Mouse (Mus musculus) midbrain, embryonic 13.5 days (tissue): ENCODE data around the gene Depp1. TPM values are rescaled to one million over a fixed set of nuclear protein-coding genes. Genes with fewer than 3 reads are reported as not detected.

ENCODE experiments used
- ATAC-seq: fragments of 200-750 bp; cut with Nextera tagmentation; 2 replicates; pipeline ENCODE4 v1.8.0; 2017; ENCODE audit warnings: mild to moderate bottlenecking, moderate TSS enrichment, moderate library complexity
- H3K27ac ChIP-seq: fragments of 300-500 bp; sonication (generic); 2 replicates; pipeline ENCODE4 v1.5.1; 2015; ENCODE audit warnings: inconsistent platforms, mild to moderate bottlenecking, moderate library complexity
- H3K27me3 ChIP-seq: fragments of 300-500 bp; sonication (generic); 2 replicates; pipeline ENCODE4 v1.6.1; 2015; ENCODE audit warnings: mild to moderate bottlenecking, inconsistent platforms
- H3K36me3 ChIP-seq: fragments of 300-500 bp; sonication (generic); 2 replicates; pipeline ENCODE4 v1.6.1; 2015; ENCODE audit warnings: mild to moderate bottlenecking, inconsistent platforms
- H3K4me1 ChIP-seq: fragments of 300-500 bp; sonication (generic); replicated peaks from 2 replicates; pipeline ENCODE4 v1.6.1; 2015; ENCODE audit warnings: inconsistent platforms
- H3K4me2 ChIP-seq: fragments of 300-500 bp; sonication (generic); replicated peaks from 2 replicates; pipeline ENCODE4 v1.6.1; 2015; ENCODE audit warnings: moderate library complexity, mild to moderate bottlenecking, inconsistent platforms
- H3K4me3 ChIP-seq: fragments of 300-500 bp; sonication (generic); replicated peaks from 2 replicates; pipeline ENCODE4 v1.5.1; 2015; ENCODE audit warnings: mild to moderate bottlenecking, inconsistent platforms
- H3K9ac ChIP-seq: fragments of 300-500 bp; sonication (generic); replicated peaks from 2 replicates; pipeline ENCODE4 v1.6.1; 2015; ENCODE audit warnings: mild to moderate bottlenecking, inconsistent platforms
- H3K9me3 ChIP-seq: fragments of 300-500 bp; sonication (generic); 2 replicates; pipeline ENCODE4 v1.6.1; 2016; ENCODE audit warnings: mild to moderate bottlenecking, inconsistent platforms
- WGBS: fragments of 180-500 bp; shearing (Covaris S2); methylation state at CpG from one replicate; pipeline ENCODE4 v1.1.7; 2015; 5-methylcytosine and 5-hydroxymethylcytosine counted together
- polyA plus RNA-seq: library from polyadenylated mRNA; unstranded; fragments of >200 nt; fragmentation: Nextera tagmentation; extraction: Ambion mirVana; gene quantifications from 2 replicates; pipeline ENCODE4 v1.2.1, GENCODE M21; 2015

The Depp1 gene
- polyA plus RNA-seq, 1 experiment from 2014 or later: 6.0 TPM

DNA sequence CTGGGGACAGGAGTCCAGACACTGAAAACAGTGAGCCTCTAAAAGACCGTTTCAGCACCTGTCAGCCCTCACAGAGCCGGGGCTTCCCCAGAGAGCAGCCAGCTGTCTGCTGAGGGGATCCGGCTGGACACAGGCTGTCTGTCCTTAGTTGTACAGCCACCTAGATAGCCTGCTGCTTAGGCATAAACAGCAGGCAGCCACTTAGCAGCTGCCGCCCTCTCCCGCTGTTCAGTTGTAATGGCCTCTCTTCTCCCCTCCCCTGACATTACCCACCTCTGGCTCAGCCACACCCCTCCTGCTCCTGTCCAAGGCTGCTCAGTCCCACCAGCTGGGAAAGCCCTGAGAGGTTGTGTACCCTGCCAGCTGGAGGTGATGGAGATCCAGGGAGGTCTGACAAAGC, 20.6 kb downstream of the Depp1 start:
- Histone ChIP-seq H3K4me2 (peak overlapping the region; percentile 93), H3K4me1 (peaks cover 75% of the 10 kb centered on the region), H3K9ac (peak overlapping the region; percentile 25; the same call in 1 of the 2 replicates), H3K36me3 (no peaks in the 10 kb centered on the region), H3K4me3 (0 out of 2 replicates have a peak overlapping the region, but pooled peaks have one; percentile 4), H3K9me3 (no peaks in the 10 kb centered on the region), H3K27me3 (peaks cover 2% of the 10 kb centered on the region; the same call in 1 of the 2 replicates), H3K27ac (peak overlapping the region; percentile 75)
- ATAC-seq: peak; percentile 44
- WGBS: 0% methylated on average over 5 of the region's 5 CpGs

DNA sequence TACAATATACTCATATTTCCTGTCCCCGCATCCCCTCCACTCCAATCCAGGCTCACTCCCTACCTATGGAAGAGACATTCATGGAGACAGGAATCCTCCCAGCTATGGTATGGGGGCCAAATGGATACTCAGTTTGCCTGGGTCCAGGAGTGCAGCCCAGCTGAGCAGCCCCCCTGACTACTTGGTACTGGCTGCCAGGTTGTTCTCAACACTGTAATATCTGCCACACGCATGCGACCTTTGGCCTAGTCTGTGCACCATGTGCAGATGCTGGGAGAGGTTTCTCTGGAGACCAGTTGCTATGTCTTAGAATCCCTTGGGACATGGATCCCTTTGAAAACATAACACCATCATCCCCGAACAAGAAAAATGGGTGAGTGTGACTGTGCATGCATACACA, 21.4 kb downstream of the Depp1 start:
- Histone ChIP-seq H3K4me2 (peak overlapping the region; percentile 93), H3K27ac (no peak overlapping the region; the same call in 1 of the 2 replicates), H3K4me3 (no peak overlapping the region), H3K36me3 (no peaks in the 10 kb centered on the region), H3K4me1 (peaks cover 69% of the 10 kb centered on the region), H3K27me3 (peaks cover 2% of the 10 kb centered on the region; the same call in 1 of the 2 replicates), H3K9me3 (no peaks in the 10 kb centered on the region), H3K9ac (no peak overlapping the region)
- no peak for ATAC-seq
- WGBS: 70% methylated on average over 4 of the region's 4 CpGs

DNA sequence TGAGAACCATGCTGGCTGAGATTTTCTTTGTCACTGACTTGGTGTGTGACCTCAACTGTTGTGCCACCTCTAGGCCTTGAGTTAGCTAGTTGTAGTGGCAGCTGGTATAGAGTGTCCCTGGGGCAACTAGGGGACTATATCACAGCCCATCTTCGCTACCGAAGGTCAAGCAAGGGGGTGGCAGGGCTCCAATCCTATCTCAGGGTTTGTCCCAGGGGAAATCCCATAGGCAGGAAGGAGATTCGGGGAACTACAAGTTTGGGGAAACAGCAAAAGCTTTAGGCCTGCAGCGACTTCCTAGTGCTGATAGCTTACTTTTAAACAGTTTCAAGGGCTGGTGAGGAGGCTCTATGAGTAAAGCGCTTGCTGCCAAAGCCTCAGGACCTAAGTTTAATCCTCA, 21.9 kb downstream of the Depp1 start:
- no peak for ATAC-seq
- no peaks in the 10 kb centered on the region for H3K9me3 ChIP-seq
- H3K4me1 ChIP-seq: peaks cover 64% of the 10 kb centered on the region
- H3K27ac ChIP-seq: peak overlapping the region; percentile 30; the same call in 1 of the 2 replicates
- H3K9ac ChIP-seq: no peak overlapping the region; the same call in 1 of the 2 replicates
- H3K4me3 ChIP-seq: peak overlapping the region; percentile 59
- peaks cover 2% of the 10 kb centered on the region; the same call in 1 of the 2 replicates for H3K27me3 ChIP-seq
- no peaks in the 10 kb centered on the region for H3K36me3 ChIP-seq
- peak overlapping the region; percentile 93 for H3K4me2 ChIP-seq
- WGBS: 61% methylated on average over 5 of the region's 5 CpGs

DNA sequence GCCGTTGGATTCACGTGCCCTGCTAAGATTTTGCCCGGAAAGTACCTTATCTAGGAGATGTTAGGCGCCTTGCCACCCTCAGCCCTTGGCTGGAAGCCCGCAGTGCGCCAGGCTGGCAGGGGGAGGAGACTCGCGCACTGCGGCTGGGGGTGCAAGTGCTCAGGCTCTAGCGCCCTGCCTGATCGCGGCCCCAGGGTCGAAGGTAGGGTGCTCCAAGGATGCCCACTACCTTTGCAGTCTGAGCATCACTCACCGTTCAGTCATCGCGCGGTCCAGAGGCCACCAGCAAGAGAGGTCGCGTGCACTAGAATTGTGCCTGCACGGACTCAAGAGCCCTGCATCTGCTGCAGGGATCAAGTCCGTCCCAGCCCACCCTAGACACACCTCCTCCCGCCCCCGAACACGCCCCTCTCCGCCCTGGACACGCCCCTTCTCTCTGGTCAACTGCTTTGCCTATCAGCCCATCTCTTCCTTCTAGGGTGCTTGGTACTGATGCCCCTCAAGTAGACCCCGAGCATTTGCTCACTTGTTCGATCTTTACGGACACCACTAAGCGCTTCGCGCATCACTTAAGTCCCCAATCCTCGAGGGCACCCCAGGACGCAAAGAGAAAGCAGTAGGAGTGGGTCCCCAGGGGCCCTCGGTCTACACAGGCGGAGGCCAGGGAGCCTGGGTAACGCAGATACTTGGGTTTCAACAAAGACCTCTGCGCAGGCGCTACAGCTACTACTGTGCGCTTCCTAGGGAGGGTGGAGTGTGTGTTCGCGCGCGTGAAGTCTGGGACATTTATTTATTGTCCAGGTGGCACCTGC, 23.3 kb downstream of the Depp1 start, which contains the start of gene Rassf4:
Gene Rassf4, minus strand, starts transcription at position 482 of the 812 bp plus-strand sequence.
- peaks cover 2% of the 10 kb centered on the region; the same call in 1 of the 2 replicates for H3K27me3 ChIP-seq
- peak within 1 kb of the TSS; percentile 59 for H3K4me3 ChIP-seq
- no peaks in the 10 kb centered on the region for H3K9me3 ChIP-seq
- H3K36me3 ChIP-seq: no peaks in the 10 kb centered on the region
- peak; percentile 89 for ATAC-seq
- WGBS: under 1% methylated on average over 44 of the region's 44 CpGs
- peak within 1 kb of the TSS; percentile 67 for H3K9ac ChIP-seq
- H3K4me2 ChIP-seq: peak within 1 kb of the TSS; percentile 93
- peaks cover 56% of the 10 kb centered on the region for H3K4me1 ChIP-seq
- peak within 1 kb of the TSS; percentile 53 for H3K27ac ChIP-seq

DNA sequence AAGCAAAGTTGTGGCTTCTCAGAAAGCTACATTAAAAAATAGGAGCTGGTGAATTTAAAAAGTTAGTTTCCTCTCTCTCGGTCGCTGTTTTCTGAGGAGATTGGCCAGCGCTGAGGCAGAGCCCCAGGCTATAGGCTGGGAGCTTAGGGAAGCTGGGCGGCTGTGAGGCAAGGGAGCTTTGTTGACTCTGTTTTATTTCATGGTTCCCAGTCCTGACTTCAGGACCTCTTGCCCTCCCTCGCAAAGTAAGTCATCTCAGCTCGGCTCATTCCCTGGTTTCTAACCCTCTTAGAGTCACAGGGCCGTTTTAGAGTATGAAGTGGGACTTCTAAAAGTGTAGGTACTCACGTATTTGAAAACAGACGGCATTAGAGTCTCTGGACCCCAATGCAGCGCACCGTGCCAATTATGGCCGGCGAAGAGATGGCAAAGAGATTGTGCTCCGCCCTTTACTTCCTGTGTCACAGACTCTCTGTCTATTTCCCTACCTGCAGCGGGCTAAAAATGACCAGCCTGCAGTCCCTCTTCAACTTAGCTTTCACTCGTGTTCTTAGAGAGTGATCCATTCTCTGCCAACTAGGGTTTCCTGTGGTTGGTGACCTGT, 24.0 kb downstream of the Depp1 start:
- Histone ChIP-seq H3K36me3 (no peaks in the 10 kb centered on the region), H3K4me2 (peak overlapping the region; percentile 93), H3K9me3 (no peaks in the 10 kb centered on the region), H3K27ac (peak overlapping the region; percentile 53), H3K4me3 (peak overlapping the region; percentile 59), H3K4me1 (peaks cover 49% of the 10 kb centered on the region), H3K27me3 (peaks cover 2% of the 10 kb centered on the region; the same call in 1 of the 2 replicates), H3K9ac (peak overlapping the region; percentile 67)
- 23% methylated on average over 16 of the region's 16 CpGs for WGBS
- ATAC-seq: no peak

DNA sequence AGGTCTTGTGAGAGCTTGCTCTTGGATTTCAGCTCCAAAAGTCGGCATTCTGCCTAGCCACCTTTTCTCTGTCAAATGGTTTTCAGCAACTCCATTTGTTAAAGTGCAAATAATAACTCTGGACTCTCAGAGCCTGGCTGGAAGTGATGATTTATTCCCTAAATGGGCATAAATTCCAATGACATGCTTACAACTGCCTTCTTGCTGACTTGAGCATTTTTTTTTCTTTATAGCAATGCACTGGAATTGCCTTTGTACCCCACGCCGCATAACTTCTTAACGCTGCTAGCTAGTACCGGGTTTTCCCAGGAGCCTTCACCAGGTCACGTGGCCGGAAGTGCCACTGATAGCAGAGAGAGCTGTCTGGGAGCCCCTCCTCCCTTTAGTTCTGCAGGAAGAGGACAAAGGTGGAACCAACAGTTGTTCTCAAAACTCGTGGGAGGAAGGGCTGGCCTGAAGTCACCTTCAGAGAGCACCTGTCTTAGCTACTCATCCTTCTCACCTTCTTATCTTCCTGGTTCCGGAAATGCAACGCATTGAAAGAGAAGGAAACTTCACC, 26.0 kb downstream of the Depp1 start:
- no peak overlapping the region for H3K9ac ChIP-seq
- no peak for ATAC-seq
- no peak overlapping the region for H3K4me3 ChIP-seq
- 83% methylated on average over 10 of the region's 10 CpGs for WGBS
- H3K27ac ChIP-seq: no peak overlapping the region
- H3K36me3 ChIP-seq: no peaks in the 10 kb centered on the region
- H3K4me1 ChIP-seq: peaks cover 29% of the 10 kb centered on the region
- no peaks in the 10 kb centered on the region for H3K9me3 ChIP-seq
- peaks cover 2% of the 10 kb centered on the region; the same call in 1 of the 2 replicates for H3K27me3 ChIP-seq
- H3K4me2 ChIP-seq: no peak overlapping the region

DNA sequence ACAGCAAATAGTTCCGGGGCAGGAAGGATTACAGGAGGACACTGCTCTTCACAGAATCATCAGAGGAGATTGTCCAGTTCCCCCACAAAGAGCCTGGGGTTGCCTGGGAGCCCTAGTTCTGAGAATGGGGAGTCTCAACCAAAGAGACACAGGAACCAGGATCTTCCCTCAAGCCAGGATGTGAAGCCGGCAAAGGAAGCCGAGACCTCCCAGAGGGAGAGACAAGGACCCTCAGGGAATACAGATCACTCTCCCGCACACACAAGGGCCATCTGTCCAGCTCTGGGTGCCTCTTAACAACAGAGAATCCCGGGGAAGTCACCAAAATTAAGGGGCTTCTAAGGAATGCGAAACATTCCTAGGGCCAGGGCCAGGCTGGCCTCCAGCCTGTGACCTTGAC, 26.9 kb downstream of the Depp1 start:
- Histone ChIP-seq H3K27me3 (peaks cover 1% of the 10 kb centered on the region; the same call in 1 of the 2 replicates), H3K9ac (no peak overlapping the region), H3K4me1 (peaks cover 20% of the 10 kb centered on the region), H3K4me2 (no peak overlapping the region), H3K4me3 (no peak overlapping the region), H3K9me3 (no peaks in the 10 kb centered on the region), H3K36me3 (no peaks in the 10 kb centered on the region), H3K27ac (no peak overlapping the region)
- no peak for ATAC-seq
- WGBS: 66% methylated on average over 6 of the region's 6 CpGs

DNA sequence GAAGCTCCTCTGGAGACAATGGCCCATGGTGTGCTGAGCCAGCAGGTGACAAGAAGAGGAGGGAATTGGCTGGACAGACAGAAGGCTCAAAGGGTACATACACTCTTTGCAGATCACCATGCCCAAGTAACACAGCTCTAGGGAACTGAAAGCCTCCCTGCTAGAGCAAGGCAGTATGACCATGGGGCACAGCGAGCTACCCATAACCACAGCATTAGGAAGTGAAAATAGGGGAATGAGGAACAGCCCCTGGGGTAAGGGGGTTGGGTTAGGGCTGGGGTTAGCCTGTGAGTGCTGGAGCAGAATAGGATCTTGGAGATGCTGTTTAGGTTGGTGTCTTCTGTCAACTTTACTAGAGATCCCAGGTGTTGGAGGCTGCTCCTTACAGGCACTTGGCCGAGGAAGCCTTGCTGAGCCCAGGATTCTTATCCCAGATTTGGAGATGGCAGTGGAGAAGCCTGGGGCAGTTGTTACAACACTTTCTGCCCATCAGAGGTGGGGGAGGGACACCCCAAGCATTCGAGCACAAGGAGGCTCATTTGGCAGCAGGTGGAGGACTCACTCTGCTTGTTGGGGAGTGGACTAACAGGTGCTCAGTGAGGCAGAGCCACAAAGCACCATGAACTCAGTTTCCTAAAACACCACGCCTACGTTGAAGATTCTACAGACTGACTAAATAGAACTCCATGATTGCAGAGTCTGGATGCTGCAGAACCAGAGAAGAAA, 29.3 kb downstream of the Depp1 start:
- Histone ChIP-seq H3K27ac (no peak overlapping the region), H3K9me3 (no peaks in the 10 kb centered on the region), H3K27me3 (no peaks in the 10 kb centered on the region; the same call in 1 of the 2 replicates), H3K9ac (no peak overlapping the region), H3K4me1 (no peaks in the 10 kb centered on the region), H3K4me3 (no peak overlapping the region), H3K4me2 (no peak overlapping the region), H3K36me3 (no peaks in the 10 kb centered on the region)
- ATAC-seq: no peak
- WGBS: 86% methylated on average over 5 of the region's 5 CpGs

DNA sequence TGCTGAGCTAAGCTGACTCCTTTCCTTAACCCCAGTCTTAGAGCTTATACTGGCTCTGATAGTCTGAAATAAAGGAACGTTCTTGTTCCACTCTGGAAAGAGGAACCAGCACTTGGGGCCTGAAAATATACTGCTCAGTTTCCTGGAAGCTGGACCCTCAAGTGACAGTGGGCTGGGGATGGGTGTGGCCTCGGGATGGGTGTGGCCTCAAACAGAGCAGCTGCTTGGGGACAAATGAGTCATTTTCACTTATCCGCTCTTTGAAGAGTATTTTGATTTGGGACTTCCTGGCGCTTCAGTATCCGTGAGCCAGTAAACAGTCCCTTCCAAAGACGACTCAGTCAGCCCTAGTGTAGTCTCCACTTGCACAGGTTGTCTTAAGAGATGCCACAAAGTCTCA, 31.9 kb downstream of the Depp1 start:
- no peak overlapping the region for H3K4me3 ChIP-seq
- ATAC-seq: no peak

DNA sequence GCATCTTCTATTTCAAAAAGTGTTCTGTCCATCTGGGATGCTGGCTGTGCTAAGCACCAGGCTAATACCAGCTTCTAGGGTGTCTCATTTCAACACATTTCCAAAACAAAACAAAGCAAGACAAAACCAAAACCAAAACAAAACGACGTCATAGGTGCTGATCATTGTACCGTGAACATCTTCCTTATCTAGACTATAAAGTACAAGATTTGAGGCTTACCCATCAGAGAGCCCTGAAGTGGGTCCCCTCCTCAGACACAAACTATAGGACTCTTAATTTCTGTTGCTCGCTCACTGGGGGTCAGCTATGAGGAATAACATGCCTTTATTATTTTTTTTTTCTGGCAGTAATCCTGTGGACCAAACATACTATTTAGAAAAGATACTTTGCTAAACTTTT, 43.2 kb downstream of the Depp1 start:
- no peak for ATAC-seq
- no peak overlapping the region for H3K4me2 ChIP-seq
- no peak overlapping the region for H3K27ac ChIP-seq
- no peaks in the 10 kb centered on the region for H3K9me3 ChIP-seq
- H3K27me3 ChIP-seq: no peaks in the 10 kb centered on the region
- 85% methylated on average over 4 of the region's 4 CpGs for WGBS
- H3K36me3 ChIP-seq: no peaks in the 10 kb centered on the region
- no peak overlapping the region for H3K4me3 ChIP-seq
- H3K4me1 ChIP-seq: no peaks in the 10 kb centered on the region
- no peak overlapping the region for H3K9ac ChIP-seq

More for the DNA sequence above, 31.9 kb downstream of the Depp1 start:
- no peak overlapping the region for H3K27ac ChIP-seq
- H3K4me1 ChIP-seq: no peaks in the 10 kb centered on the region
- H3K27me3 ChIP-seq: no peaks in the 10 kb centered on the region; the same call in 1 of the 2 replicates
- no peaks in the 10 kb centered on the region for H3K36me3 ChIP-seq
- WGBS: 60% methylated on average over 6 of the region's 6 CpGs
- H3K9ac ChIP-seq: no peak overlapping the region
- no peaks in the 10 kb centered on the region for H3K9me3 ChIP-seq
- no peak overlapping the region for H3K4me2 ChIP-seq

DNA sequence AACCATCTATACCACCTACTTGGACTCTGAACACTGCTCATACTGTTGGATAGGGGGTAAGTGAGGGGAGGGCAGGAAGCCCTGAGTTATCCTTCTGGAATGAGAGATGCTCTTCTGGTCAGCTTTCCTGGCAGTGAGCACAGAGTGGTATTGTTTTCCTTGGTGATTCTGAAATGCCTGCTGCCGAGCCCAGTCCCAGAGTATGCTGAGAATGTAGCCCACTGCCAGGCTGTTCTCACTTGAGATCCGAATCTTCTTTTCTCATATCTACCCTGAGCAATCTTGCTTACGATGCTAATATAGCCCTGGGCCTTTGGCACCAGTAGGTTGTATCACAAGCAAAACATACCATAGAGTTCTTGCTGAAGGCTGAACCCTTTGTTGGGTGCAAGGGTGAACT, 43.9 kb downstream of the Depp1 start:
- Histone ChIP-seq H3K4me3 (no peak overlapping the region), H3K4me1 (no peaks in the 10 kb centered on the region), H3K9ac (no peak overlapping the region), H3K9me3 (no peaks in the 10 kb centered on the region), H3K36me3 (no peaks in the 10 kb centered on the region), H3K4me2 (no peak overlapping the region), H3K27me3 (no peaks in the 10 kb centered on the region), H3K27ac (no peak overlapping the region)
- 85% methylated on average over 3 of the region's 3 CpGs for WGBS
- no peak for ATAC-seq
